Mouse (Mus musculus): Measurements from ENCODE around the gene Rbpj. TPM values are rescaled to one million over a fixed set of nuclear protein-coding genes. Genes with fewer than 3 reads are reported as not detected.
"Not testable (repeated sequence)": the region's sequence is repeated elsewhere in the genome, so short reads cannot be mapped to it uniquely, and the experiment has no call there.

Rbpj gene
- polyA plus RNA-seq, 1 experiment from 2014 or later: 25.9 TPM

- no peak for TF ChIP-seq CTCF (IDR thresholded peaks at IDR 0.05; ENCODE audit: low read depth)
Measured at GRCm38 (mm10) chr5:53662413-53662812, 196.5 kb downstream of the Rbpj start.

GRCm38 (mm10) chr5:53663665-53664064 lies 197.7 kb downstream of the Rbpj start:
- H3K27me3 ChIP-seq (ENCODE audit: insufficient read depth, low read length): no peaks in the 10 kb centered on the region
- H3K4me1 ChIP-seq (replicated peaks; ENCODE audit: insufficient read depth, low read length): no peaks in the 10 kb centered on the region
- H3K27ac ChIP-seq: no peak overlapping the region
- no peak for ATAC-seq (replicated peaks; ENCODE audit: low FRiP score, low read depth)
- H3K4me3 ChIP-seq (replicated peaks; ENCODE audit: low read depth, low read length): no peak overlapping the region
- H3K9ac ChIP-seq (ENCODE audit: low read depth, low read length): no peak overlapping the region
- no peak overlapping the region for H3K4me2 ChIP-seq (ENCODE audit: low read length)
- TF ChIP-seq CTCF (IDR thresholded peaks at IDR 0.05; ENCODE audit: low read depth): no peak
- H3K9me3 ChIP-seq (replicated peaks; ENCODE audit: low read length): no peaks in the 10 kb centered on the region
- no peaks in the 10 kb centered on the region for H3K36me3 ChIP-seq (ENCODE audit: insufficient read depth, low read length)
- no peak for DNase-seq (ENCODE audit: low spot score)

More at GRCm38 (mm10) chr5:53662413-53662812, 196.5 kb downstream of the Rbpj start:
- no peaks in the 10 kb centered on the region for H3K36me3 ChIP-seq (ENCODE audit: insufficient read depth, low read length)
- H3K4me2 ChIP-seq (ENCODE audit: low read length): no peak overlapping the region
- H3K4me3 ChIP-seq (replicated peaks; ENCODE audit: low read depth, low read length): no peak overlapping the region
- no peaks in the 10 kb centered on the region for H3K27me3 ChIP-seq (ENCODE audit: insufficient read depth, low read length)
- ATAC-seq (replicated peaks; ENCODE audit: low FRiP score, low read depth) (no peak), DNase-seq (ENCODE audit: low spot score) (no peak)
- no peak overlapping the region for H3K27ac ChIP-seq
- no peak overlapping the region for H3K9ac ChIP-seq (ENCODE audit: low read depth, low read length)
- H3K9me3 ChIP-seq (replicated peaks; ENCODE audit: low read length): no peaks in the 10 kb centered on the region
- 34% methylated on average over 1 of the region's 1 CpGs for WGBS
- no peaks in the 10 kb centered on the region for H3K4me1 ChIP-seq (replicated peaks; ENCODE audit: insufficient read depth, low read length)

GRCm38 (mm10) chr5:53668021-53668420 lies 202.1 kb downstream of the Rbpj start:
- H3K4me3 ChIP-seq (replicated peaks; ENCODE audit: low read depth, low read length): no peak overlapping the region
- no peak overlapping the region for H3K27ac ChIP-seq
- H3K4me2 ChIP-seq (ENCODE audit: low read length): no peak overlapping the region
- DNase-seq (ENCODE audit: low spot score) (no peak), ATAC-seq (replicated peaks; ENCODE audit: low FRiP score, low read depth) (no peak)
- H3K27me3 ChIP-seq (ENCODE audit: insufficient read depth, low read length): no peaks in the 10 kb centered on the region
- no peaks in the 10 kb centered on the region for H3K36me3 ChIP-seq (ENCODE audit: insufficient read depth, low read length)
- TF ChIP-seq CTCF (IDR thresholded peaks at IDR 0.05; ENCODE audit: low read depth): no peak
- no peaks in the 10 kb centered on the region for H3K4me1 ChIP-seq (replicated peaks; ENCODE audit: insufficient read depth, low read length)
- H3K9me3 ChIP-seq (replicated peaks; ENCODE audit: low read length): no peaks in the 10 kb centered on the region
- 88% methylated on average over 5 of the region's 5 CpGs for WGBS
- H3K9ac ChIP-seq (ENCODE audit: low read depth, low read length): no peak overlapping the region

- DNase-seq (ENCODE audit: low spot score): no peak
- Histone ChIP-seq H3K4me1 (replicated peaks; ENCODE audit: insufficient read depth, low read length) (no peaks in the 10 kb centered on the region), H3K36me3 (ENCODE audit: insufficient read depth, low read length) (no peaks in the 10 kb centered on the region), H3K4me3 (replicated peaks; ENCODE audit: low read depth, low read length) (no peak overlapping the region), H3K27me3 (ENCODE audit: insufficient read depth, low read length) (no peaks in the 10 kb centered on the region), H3K27ac (no peak overlapping the region), H3K4me2 (ENCODE audit: low read length) (no peak overlapping the region), H3K9ac (ENCODE audit: low read depth, low read length) (no peak overlapping the region), H3K9me3 (replicated peaks; ENCODE audit: low read length) (no peaks in the 10 kb centered on the region)
- ATAC-seq (replicated peaks; ENCODE audit: low FRiP score, low read depth): no peak
- 79% methylated on average over 10 of the region's 10 CpGs for WGBS
- TF ChIP-seq CTCF (IDR thresholded peaks at IDR 0.05; ENCODE audit: low read depth): no peak
Measured at GRCm38 (mm10) chr5:53670321-53670938, 204.5 kb downstream of the Rbpj start.

- Histone ChIP-seq H3K36me3 (ENCODE audit: insufficient read depth, low read length) (no peaks in the 10 kb centered on the region), H3K4me1 (replicated peaks; ENCODE audit: insufficient read depth, low read length) (no peaks in the 10 kb centered on the region), H3K9me3 (replicated peaks; ENCODE audit: low read length) (no peaks in the 10 kb centered on the region), H3K4me2 (ENCODE audit: low read length) (no peak overlapping the region), H3K27me3 (ENCODE audit: insufficient read depth, low read length) (no peaks in the 10 kb centered on the region), H3K9ac (ENCODE audit: low read depth, low read length) (no peak overlapping the region), H3K4me3 (replicated peaks; ENCODE audit: low read depth, low read length) (no peak overlapping the region), H3K27ac (no peak overlapping the region)
- WGBS: 79% methylated on average over 4 of the region's 4 CpGs
- ATAC-seq (replicated peaks; ENCODE audit: low FRiP score, low read depth) (no peak), DNase-seq (ENCODE audit: low spot score) (no peak)
- no peak for TF ChIP-seq CTCF (IDR thresholded peaks at IDR 0.05; ENCODE audit: low read depth)
Measured at GRCm38 (mm10) chr5:53671507-53671906, 205.6 kb downstream of the Rbpj start.

GRCm38 (mm10) chr5:53672352-53672751 lies 206.4 kb downstream of the Rbpj start:
- Histone ChIP-seq H3K27ac (no peak overlapping the region), H3K4me1 (replicated peaks; ENCODE audit: insufficient read depth, low read length) (no peaks in the 10 kb centered on the region), H3K9me3 (replicated peaks; ENCODE audit: low read length) (no peaks in the 10 kb centered on the region), H3K4me3 (replicated peaks; ENCODE audit: low read depth, low read length) (no peak overlapping the region), H3K4me2 (ENCODE audit: low read length) (no peak overlapping the region), H3K36me3 (ENCODE audit: insufficient read depth, low read length) (no peaks in the 10 kb centered on the region), H3K9ac (ENCODE audit: low read depth, low read length) (no peak overlapping the region), H3K27me3 (ENCODE audit: insufficient read depth, low read length) (no peaks in the 10 kb centered on the region)
- ATAC-seq (replicated peaks; ENCODE audit: low FRiP score, low read depth) (peak; percentile 77), DNase-seq (ENCODE audit: low spot score) (peak; percentile 84)
- 16% methylated on average over 5 of the region's 5 CpGs for WGBS
- peak; percentile 85 for TF ChIP-seq CTCF (IDR thresholded peaks at IDR 0.05; ENCODE audit: low read depth)

GRCm38 (mm10) chr5:53673493-53674150 lies 207.7 kb downstream of the Rbpj start:
- not testable (repeated sequence) for H3K4me3 ChIP-seq (replicated peaks; ENCODE audit: low read depth, low read length); ATAC-seq (replicated peaks; ENCODE audit: low FRiP score, low read depth); H3K9me3 ChIP-seq (replicated peaks; ENCODE audit: low read length); DNase-seq (ENCODE audit: low spot score); H3K9ac ChIP-seq (ENCODE audit: low read depth, low read length); H3K27ac ChIP-seq; H3K36me3 ChIP-seq (ENCODE audit: insufficient read depth, low read length); H3K27me3 ChIP-seq (ENCODE audit: insufficient read depth, low read length); H3K4me1 ChIP-seq (replicated peaks; ENCODE audit: insufficient read depth, low read length); H3K4me2 ChIP-seq (ENCODE audit: low read length)
- 95% methylated on average over 5 of the region's 6 CpGs for WGBS

All from kidney, postnatal 0 days (tissue).